Mouse (Mus musculus): ENCODE measurements around the gene Nudt21. TPM values are rescaled to one million over a fixed set of nuclear protein-coding genes. Genes with fewer than 3 reads are reported as not detected.

Gene Nudt21
- polyA plus RNA-seq, 1 experiment from 2014 or later, result 167 TPM

DNA sequence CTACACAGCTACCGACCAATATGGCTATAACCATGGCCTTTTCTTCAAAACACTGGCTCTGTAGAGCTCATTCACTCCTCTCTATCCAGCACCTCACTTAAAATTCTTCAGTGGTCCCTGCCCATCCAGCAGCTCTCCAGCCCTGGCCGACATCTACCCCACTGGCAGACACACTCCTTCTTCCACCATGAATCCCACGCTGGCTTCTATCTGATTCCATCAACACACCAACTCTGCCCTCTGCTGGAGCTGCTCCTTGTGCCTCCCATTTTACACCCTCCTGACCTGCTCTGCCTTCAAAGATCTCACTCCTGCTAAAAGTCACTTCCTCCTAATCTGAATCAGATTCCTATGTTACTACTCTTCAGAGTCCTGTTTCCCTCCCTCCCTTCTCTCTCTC is 53.0 kb downstream of the Nudt21 start:
- ATAC-seq (ENCODE audit: low FRiP score, low read depth), result no peak
- 77% methylated on average over 3 of the region's 3 CpGs for WGBS
- H3K36me3 ChIP-seq, result peaks cover 84% of the 10 kb centered on the region

DNA sequence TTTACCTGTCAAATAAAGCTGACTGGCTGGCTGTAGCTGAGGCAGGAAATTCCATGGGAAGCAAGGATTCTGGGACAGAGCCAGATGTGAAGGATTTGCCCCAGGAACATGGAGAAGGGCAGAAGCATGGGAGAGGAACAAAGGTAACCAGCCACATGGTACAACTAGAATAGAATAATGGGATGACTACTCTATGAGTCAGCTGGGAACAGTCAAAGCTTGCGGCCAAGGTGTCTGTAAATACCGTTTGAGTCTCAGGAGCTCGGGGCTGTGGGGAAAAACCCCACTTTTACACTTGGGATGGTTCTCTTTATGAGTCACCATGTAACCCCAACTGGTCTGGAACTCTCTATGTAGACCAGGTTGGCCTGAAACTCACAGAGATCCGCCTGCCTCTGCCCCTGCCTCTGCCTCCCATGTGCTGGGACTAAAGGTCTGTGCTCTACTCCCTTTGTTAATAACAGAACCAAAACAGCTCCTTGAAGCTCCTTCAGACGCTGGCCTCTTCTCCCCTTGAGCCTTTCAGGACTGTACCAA is 55.1 kb downstream of the Nudt21 start:
- no peaks in the 10 kb centered on the region for H3K4me1 ChIP-seq
- no peak for ATAC-seq (ENCODE audit: low FRiP score, low read depth)
- H3K9ac ChIP-seq (replicated peaks), result no peak overlapping the region
- WGBS, result 94% methylated on average over 5 of the region's 5 CpGs
- no peak overlapping the region for H3K27ac ChIP-seq (replicated peaks)
- no peak overlapping the region for H3K4me2 ChIP-seq (replicated peaks)
- no peaks in the 10 kb centered on the region for H3K9me3 ChIP-seq
- H3K4me3 ChIP-seq, result no peak overlapping the region
- H3K27me3 ChIP-seq, result no peaks in the 10 kb centered on the region
- peaks cover 86% of the 10 kb centered on the region for H3K36me3 ChIP-seq

More for the DNA sequence above, 53.0 kb downstream of the Nudt21 start:
- Histone ChIP-seq H3K27me3 (no peaks in the 10 kb centered on the region), H3K9me3 (no peaks in the 10 kb centered on the region), H3K9ac (replicated peaks) (no peak overlapping the region), H3K4me3 (no peak overlapping the region), H3K4me1 (no peaks in the 10 kb centered on the region), H3K4me2 (replicated peaks) (no peak overlapping the region), H3K27ac (replicated peaks) (no peak overlapping the region)

DNA sequence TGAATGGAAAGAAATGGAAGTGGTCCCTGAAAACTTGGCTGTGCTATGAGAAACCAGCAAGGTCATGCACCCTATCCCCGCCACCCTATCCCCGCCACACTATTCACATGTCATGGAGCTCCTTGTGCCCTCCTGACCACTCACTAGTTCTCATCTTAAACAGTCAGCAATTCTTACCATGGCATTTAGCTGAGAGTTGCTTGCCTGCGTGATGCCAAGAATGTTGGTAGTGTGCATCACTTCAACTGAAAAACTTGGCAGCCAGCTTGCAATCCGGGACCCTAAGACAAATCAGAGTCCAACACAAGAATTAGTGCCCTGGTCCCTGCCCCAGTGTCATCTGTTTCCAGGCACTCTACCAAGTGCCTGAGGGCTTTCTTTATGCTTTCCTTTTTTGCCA is 56.7 kb downstream of the Nudt21 start:
- Histone ChIP-seq H3K9me3 (no peaks in the 10 kb centered on the region), H3K4me2 (replicated peaks) (no peak overlapping the region), H3K27ac (replicated peaks) (no peak overlapping the region), H3K36me3 (peaks cover 90% of the 10 kb centered on the region), H3K9ac (replicated peaks) (no peak overlapping the region), H3K27me3 (no peaks in the 10 kb centered on the region), H3K4me1 (no peaks in the 10 kb centered on the region), H3K4me3 (no peak overlapping the region)
- ATAC-seq (ENCODE audit: low FRiP score, low read depth), result no peak
- WGBS, result 95% methylated on average over 4 of the region's 4 CpGs

DNA sequence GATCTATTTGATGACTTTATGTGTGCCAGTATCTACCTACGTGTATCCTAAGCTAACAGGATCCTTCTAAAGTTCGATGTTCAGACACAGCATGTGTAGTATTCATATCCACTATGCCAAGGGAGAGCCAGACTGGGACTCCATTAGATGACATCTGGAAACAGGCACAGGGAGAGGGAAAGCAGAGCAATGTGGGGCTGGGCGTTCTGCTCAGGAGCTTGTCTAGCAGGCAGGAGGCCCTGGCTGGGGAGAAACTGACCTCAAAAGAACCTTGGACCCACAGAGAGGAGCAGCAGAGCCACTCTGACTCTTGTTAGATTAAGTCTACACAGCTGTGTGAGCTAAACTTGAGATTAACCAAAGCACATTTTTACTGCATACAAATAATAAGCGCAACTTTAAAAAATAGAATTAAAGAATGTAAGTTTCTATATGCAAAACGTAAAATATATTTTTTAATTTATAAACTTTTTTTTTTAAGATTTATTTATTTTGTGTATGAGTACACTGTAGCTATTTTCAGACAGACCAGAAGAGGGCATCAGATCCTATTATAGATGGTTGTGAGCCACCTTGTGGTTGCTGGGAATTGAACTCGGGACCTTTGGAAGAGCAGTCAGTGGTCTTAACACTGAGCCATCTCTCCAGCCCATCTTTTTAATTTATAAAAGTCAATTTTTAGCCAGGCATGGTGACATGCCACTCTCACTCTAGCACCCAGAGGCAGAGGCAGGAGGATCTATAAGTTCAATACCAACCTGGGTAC is 60.2 kb downstream of the Nudt21 start:
- Histone ChIP-seq H3K27ac (replicated peaks) (no peak overlapping the region), H3K27me3 (no peaks in the 10 kb centered on the region), H3K9me3 (no peaks in the 10 kb centered on the region), H3K4me3 (no peak overlapping the region), H3K9ac (replicated peaks) (no peak overlapping the region), H3K36me3 (peaks cover 89% of the 10 kb centered on the region), H3K4me1 (no peaks in the 10 kb centered on the region), H3K4me2 (replicated peaks) (no peak overlapping the region)
- 93% methylated on average over 6 of the region's 6 CpGs for WGBS
- no peak for ATAC-seq (ENCODE audit: low FRiP score, low read depth)

DNA sequence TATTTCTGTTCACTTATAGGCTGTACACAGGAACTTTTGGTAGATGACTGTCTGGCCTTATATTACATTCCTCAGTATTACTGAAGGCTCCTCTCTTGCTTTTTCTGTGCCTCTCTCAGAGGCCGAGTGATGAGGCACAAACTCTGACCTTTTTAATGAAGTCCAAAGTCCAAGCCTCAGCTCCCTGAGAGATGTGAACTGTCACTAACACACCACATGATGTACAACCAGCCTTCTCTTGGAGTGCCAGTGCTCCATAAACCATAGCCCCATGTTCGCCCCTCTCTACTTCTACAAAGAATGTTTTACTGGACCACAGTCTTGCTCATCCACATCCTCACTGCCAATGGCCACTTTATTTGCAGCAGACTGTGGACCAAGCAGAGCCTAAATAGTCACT is 61.5 kb downstream of the Nudt21 start:
- H3K27ac ChIP-seq (replicated peaks), result no peak overlapping the region
- no peaks in the 10 kb centered on the region for H3K4me1 ChIP-seq
- 88% methylated on average over 2 of the region's 2 CpGs for WGBS
- H3K27me3 ChIP-seq, result no peaks in the 10 kb centered on the region
- H3K4me2 ChIP-seq (replicated peaks), result no peak overlapping the region
- peaks cover 88% of the 10 kb centered on the region for H3K36me3 ChIP-seq
- no peak for ATAC-seq (ENCODE audit: low FRiP score, low read depth)
- H3K9ac ChIP-seq (replicated peaks), result no peak overlapping the region
- H3K9me3 ChIP-seq, result no peaks in the 10 kb centered on the region
- no peak overlapping the region for H3K4me3 ChIP-seq

DNA sequence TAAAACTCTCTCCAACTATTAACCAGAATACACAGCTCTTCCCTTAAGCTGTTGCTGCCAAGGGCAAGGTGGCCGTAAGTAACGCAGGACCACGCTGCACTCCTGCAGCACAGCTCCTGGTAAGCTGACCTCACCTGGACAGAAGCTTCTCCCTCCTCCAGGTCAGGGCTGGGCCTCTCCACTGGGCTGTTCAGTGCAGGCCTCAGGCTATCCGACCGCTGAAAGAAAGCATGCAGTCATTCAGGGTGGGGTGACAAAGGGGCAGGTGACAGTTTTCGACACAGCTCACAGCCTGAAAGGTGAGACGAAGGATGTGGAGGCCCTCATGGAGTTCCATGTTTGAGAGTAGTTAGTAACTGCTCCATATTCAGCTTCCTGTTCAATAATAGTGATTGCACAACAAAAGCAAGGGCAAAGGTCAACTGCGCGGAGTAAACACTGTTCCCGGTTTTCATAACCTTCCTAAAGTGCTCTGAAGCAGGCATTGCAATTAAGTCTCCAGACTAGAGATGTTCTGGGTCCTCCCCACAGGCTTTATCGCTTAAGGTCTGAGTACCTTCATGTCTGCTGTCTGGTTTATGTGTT is 62.1 kb downstream of the Nudt21 start:
- H3K4me3 ChIP-seq, result no peak overlapping the region
- no peaks in the 10 kb centered on the region for H3K27me3 ChIP-seq
- ATAC-seq (ENCODE audit: low FRiP score, low read depth), result no peak
- H3K4me2 ChIP-seq (replicated peaks), result no peak overlapping the region
- H3K27ac ChIP-seq (replicated peaks), result no peak overlapping the region
- WGBS, result 88% methylated on average over 11 of the region's 11 CpGs
- H3K9me3 ChIP-seq, result no peaks in the 10 kb centered on the region
- H3K4me1 ChIP-seq, result no peaks in the 10 kb centered on the region
- H3K36me3 ChIP-seq, result peaks cover 87% of the 10 kb centered on the region
- no peak overlapping the region for H3K9ac ChIP-seq (replicated peaks)

DNA sequence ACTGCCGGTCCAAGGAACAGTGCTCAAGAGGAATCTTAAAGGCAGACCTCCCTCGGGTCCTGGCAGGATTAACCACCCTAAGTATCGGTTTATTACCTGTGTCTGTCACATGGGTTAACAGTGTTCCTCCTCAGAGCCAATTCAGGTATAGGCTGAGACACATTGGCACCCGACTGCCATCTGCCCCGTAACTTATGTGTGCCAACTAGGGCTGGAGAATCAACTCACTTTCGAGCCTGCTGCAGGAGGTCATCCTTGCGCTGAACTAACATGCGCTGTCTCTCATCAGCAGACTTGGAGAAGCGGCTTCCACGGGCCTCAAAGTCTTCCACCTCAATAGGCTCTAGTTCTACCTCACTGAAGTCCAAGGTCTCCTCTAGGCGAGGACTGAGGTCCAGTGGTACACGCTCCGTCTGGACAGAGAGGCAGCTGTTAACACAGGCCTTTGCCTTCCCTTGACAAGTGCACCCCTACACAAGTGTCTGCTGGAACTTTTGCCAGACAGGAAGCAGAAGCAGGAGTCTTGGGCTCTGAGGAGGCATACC is 62.9 kb downstream of the Nudt21 start:
- Histone ChIP-seq H3K27me3 (no peaks in the 10 kb centered on the region), H3K27ac (replicated peaks) (no peak overlapping the region), H3K4me2 (replicated peaks) (no peak overlapping the region), H3K4me3 (no peak overlapping the region), H3K9me3 (no peaks in the 10 kb centered on the region), H3K36me3 (peaks cover 81% of the 10 kb centered on the region), H3K4me1 (no peaks in the 10 kb centered on the region), H3K9ac (replicated peaks) (no peak overlapping the region)
- ATAC-seq (ENCODE audit: low FRiP score, low read depth), result no peak
- WGBS, result 93% methylated on average over 13 of the region's 13 CpGs

DNA sequence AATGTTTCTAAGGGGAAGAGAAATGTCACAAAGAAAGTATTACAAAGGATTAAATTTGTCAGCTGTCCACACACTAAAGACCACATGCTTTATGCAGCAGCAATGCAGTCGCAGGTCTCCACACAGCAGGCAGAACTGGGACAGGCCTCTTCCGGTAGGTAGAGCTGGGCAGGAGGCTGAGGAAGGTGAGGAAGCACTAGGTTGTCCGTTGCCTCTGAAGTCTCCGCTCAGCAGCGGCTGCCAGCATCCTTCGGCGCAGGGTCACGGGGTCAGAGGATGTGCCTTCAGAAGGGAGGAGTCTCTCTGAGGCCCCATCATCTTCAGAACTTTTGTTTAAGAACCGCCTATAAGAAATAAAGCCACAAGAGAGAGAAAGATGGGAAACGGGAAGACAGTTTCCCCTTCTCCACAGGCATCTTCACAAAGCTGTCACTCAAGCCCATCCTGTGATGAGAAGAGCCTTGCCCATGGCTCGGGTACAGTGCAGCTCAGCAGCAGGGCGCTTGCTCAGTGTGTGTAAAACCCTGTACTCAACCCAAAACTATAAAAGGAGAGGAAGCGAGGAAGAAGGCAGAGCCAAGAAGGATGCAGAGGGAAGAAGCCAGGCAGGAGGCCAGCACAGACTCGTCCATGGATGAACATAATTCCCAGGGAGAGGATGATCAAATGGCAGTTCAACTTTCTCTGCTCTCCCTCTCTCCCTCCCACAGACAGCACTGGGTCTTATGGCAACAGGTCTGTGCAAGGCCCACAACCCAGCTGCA is 63.7 kb downstream of the Nudt21 start:
- Histone ChIP-seq H3K9ac (replicated peaks) (no peak overlapping the region), H3K9me3 (no peaks in the 10 kb centered on the region), H3K4me1 (no peaks in the 10 kb centered on the region), H3K27ac (replicated peaks) (no peak overlapping the region), H3K36me3 (peaks cover 73% of the 10 kb centered on the region), H3K4me3 (no peak overlapping the region), H3K27me3 (no peaks in the 10 kb centered on the region), H3K4me2 (replicated peaks) (no peak overlapping the region)
- 84% methylated on average over 14 of the region's 14 CpGs for WGBS
- no peak for ATAC-seq (ENCODE audit: low FRiP score, low read depth)

DNA sequence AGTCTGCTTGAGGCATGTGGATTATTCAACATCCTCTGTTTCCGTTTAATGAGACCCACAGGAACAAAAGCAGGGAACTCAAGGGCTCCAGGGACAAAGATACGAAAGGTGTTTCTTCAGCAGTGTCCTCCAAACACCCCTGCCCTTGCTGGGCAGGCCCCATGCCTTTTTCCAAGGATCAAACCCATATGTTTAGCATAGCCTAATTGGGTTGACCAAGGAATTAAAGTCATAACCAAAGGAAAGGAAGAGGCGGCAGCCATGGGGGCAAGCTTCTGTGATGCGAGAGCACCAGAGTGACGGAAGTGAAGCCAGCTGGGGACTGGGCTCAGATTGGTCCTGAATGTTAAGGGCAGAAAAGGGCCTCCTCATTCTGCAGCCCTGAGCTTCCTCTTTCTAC is 64.6 kb downstream of the Nudt21 start:
- Histone ChIP-seq H3K27ac (replicated peaks) (0 out of 2 replicates have a peak overlapping the region, but pooled peaks have one; percentile 42), H3K9ac (replicated peaks) (no peak overlapping the region)
- 81% methylated on average over 5 of the region's 5 CpGs for WGBS

DNA sequence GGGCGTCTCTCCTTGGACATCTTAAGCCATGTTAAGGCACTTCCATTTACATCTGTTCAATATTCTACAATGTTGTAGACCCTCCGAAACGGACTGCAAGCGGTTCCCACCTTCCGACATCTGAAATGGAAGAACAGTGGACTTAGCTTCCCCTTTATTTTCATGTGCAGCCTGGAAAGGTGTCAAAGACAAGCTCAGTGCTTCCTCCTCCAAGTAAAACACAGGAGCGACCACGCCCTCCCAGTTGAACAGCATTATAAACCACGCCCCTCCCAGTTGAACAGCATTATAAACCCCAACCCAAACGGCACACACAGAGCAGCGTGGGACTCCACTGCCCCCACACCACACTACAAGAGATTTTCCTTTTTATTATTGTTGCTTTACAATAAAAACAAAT is 65.4 kb downstream of the Nudt21 start:
- Histone ChIP-seq H3K9me3 (no peaks in the 10 kb centered on the region), H3K4me2 (replicated peaks) (no peak overlapping the region), H3K36me3 (peaks cover 76% of the 10 kb centered on the region), H3K9ac (replicated peaks) (no peak overlapping the region), H3K27me3 (no peaks in the 10 kb centered on the region), H3K4me1 (no peaks in the 10 kb centered on the region), H3K4me3 (no peak overlapping the region), H3K27ac (replicated peaks) (no peak overlapping the region)
- ATAC-seq (ENCODE audit: low FRiP score, low read depth), result no peak
- 94% methylated on average over 10 of the region's 10 CpGs for WGBS

More for the DNA sequence above, 64.6 kb downstream of the Nudt21 start:
- Histone ChIP-seq H3K9me3 (no peaks in the 10 kb centered on the region), H3K4me1 (no peaks in the 10 kb centered on the region), H3K4me3 (no peak overlapping the region), H3K4me2 (replicated peaks) (no peak overlapping the region), H3K27me3 (no peaks in the 10 kb centered on the region), H3K36me3 (peaks cover 74% of the 10 kb centered on the region)
- ATAC-seq (ENCODE audit: low FRiP score, low read depth), result no peak

DNA sequence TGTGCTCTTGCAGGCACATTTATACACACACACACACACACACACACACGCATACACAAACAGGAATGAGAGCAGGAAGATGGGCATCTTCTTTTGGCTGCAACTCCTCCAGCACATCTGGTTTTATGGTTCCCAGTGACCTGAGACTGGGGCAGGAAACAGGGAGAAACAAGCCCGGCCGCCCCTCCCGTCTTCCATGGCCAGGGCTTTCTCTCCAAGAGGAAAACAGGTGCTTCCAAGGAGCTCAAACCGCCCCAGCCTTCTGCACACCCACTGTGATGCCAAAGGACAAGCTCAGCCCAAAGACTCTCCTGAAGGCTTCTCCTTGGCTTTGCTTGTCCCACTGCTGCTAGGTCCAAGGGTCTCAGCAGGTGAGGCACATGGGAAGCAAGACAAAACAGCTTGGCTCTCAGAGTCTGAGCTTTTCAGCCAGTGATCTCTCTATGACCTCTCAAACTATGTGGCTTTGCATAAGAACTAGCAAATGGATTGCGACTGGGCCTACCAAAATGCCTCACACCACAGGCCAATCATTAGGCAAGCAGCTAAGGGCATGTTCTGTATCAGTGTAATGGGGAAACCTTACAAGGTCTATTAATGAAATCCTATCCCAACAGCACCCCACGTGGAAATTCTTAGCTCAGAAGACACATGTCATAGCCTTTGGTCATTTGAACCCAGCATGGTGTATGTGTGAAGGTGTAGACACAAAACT is 67.0 kb downstream of the Nudt21 start:
- H3K27ac ChIP-seq (replicated peaks), result no peak overlapping the region

More for the DNA sequence above, 67.0 kb downstream of the Nudt21 start:
- H3K4me3 ChIP-seq, result no peak overlapping the region
- H3K9ac ChIP-seq (replicated peaks), result no peak overlapping the region
- H3K4me1 ChIP-seq, result no peaks in the 10 kb centered on the region
- no peaks in the 10 kb centered on the region for H3K27me3 ChIP-seq
- ATAC-seq (ENCODE audit: low FRiP score, low read depth), result no peak
- no peaks in the 10 kb centered on the region for H3K9me3 ChIP-seq
- peaks cover 75% of the 10 kb centered on the region for H3K36me3 ChIP-seq
- H3K4me2 ChIP-seq (replicated peaks), result no peak overlapping the region
- 74% methylated on average over 7 of the region's 7 CpGs for WGBS
